Mouse (Mus musculus) myocyte (in vitro differentiated cells): ENCODE data around the gene Coa4.

Source experiments
- MAX ChIP-seq: IDR thresholded peaks from one replicate; pipeline ENCODE4 v1.6.1; 2011; ENCODE audit warnings: low read depth, mild to moderate bottlenecking, control low read depth
- MYOD1 ChIP-seq, 3 experiments: IDR thresholded peaks; one replicate each; pipeline ENCODE4 v1.6.1; 2011; ENCODE audit warnings: control low read depth in 2 of 3, low read depth in 2 of 3, mild to moderate bottlenecking in 2 of 3, moderate library complexity in 1 of 3; ENCODE audit not compliant: insufficient read length in 2 of 3, control insufficient read depth in 1 of 3
- POLR2A ChIP-seq: IDR thresholded peaks from one replicate; pipeline ENCODE4 v1.6.1; 2011; ENCODE audit warnings: low read depth, mild to moderate bottlenecking, control low read depth, moderate library complexity; ENCODE audit not compliant: insufficient read length

GRCm38 (mm10) chr7:100503076-100503475 is 33.8 kb upstream of the Coa4 start:
- TF ChIP-seq POLR2A (no peak), MAX (no peak), MYOD1 (IDR thresholded peaks at IDR 0.05; ENCODE audit: control insufficient read depth in 1 of 3, insufficient read length in 2 of 3, low read depth in 2 of 3) (no peak)
